Mouse (Mus musculus) testis, adult 2 months (tissue): ENCODE measurements around the gene Lypd6.

Source experiments
- CTCF ChIP-seq: fragments of 200-500 bp; IDR thresholded peaks from 2 replicates; pipeline ENCODE4 v1.5.1; 2012; ENCODE audit warnings: low read depth, mild to moderate bottlenecking, inconsistent platforms, low read length, moderate library complexity; ENCODE audit not compliant: control insufficient read depth, insufficient read depth, insufficient replicate concordance
- POLR2A ChIP-seq: fragments of 200-500 bp; IDR thresholded peaks from 2 replicates; pipeline ENCODE4 v1.6.1; 2012; ENCODE audit warnings: low read depth, mild to moderate bottlenecking, inconsistent platforms, low read length, moderate library complexity; ENCODE audit not compliant: control insufficient read depth

GRCm38 (mm10) chr2:50186711-50187405 lies 120.6 kb downstream of the Lypd6 start:
- TF ChIP-seq CTCF (no peak), POLR2A (no peak)
